Mouse (Mus musculus) stomach, postnatal 0 days (tissue): ENCODE measurements around the gene Tmtc4. TPM values are rescaled to one million over a fixed set of nuclear protein-coding genes. Genes with fewer than 3 reads are reported as not detected.

ENCODE experiments used
- ATAC-seq: fragments of 200-750 bp; cut with Nextera tagmentation; 2 replicates; pipeline ENCODE4 v1.8.0; 2017; ENCODE audit not compliant: low FRiP score, low TSS enrichment
- DNase-seq: peaks from one replicate; pipeline ENCODE4 v3.0.0-alpha.2; 2016; ENCODE audit warnings: low spot score
- H3K27ac ChIP-seq: fragments of 300-500 bp; sonication (generic); replicated peaks from 2 replicates; pipeline ENCODE4 v1.5.1; 2014; ENCODE audit warnings: mild to moderate bottlenecking, control low read depth
- H3K27me3 ChIP-seq: fragments of 300-500 bp; sonication (generic); 2 replicates; pipeline ENCODE4 v1.6.1; 2014; ENCODE audit warnings: low read length; ENCODE audit not compliant: control insufficient read depth, insufficient read depth
- H3K36me3 ChIP-seq: fragments of 300-500 bp; sonication (generic); 2 replicates; pipeline ENCODE4 v1.6.1; 2014; ENCODE audit warnings: low read length, mixed read lengths; ENCODE audit not compliant: control insufficient read depth, insufficient read depth
- H3K4me1 ChIP-seq: fragments of 300-500 bp; sonication (generic); replicated peaks from 2 replicates; pipeline ENCODE4 v1.6.1; 2014; ENCODE audit warnings: antibody characterized with exemption; ENCODE audit not compliant: control insufficient read depth, insufficient read depth
- H3K4me2 ChIP-seq: fragments of 300-500 bp; sonication (generic); replicated peaks from 2 replicates; pipeline ENCODE4 v1.6.1; 2014; ENCODE audit warnings: low read depth, mild to moderate bottlenecking, control low read depth, moderate library complexity
- H3K4me3 ChIP-seq: fragments of 300-500 bp; sonication (generic); 2 replicates; pipeline ENCODE4 v1.5.1; 2014; ENCODE audit warnings: low read depth, low read length, control low read depth
- H3K9ac ChIP-seq: fragments of 300-500 bp; sonication (generic); 2 replicates; pipeline ENCODE4 v1.6.1; 2014; ENCODE audit warnings: mild to moderate bottlenecking, low read length, control low read depth, mixed read lengths
- H3K9me3 ChIP-seq: fragments of 300-500 bp; sonication (generic); 2 replicates; pipeline ENCODE4 v1.6.1; 2016; ENCODE audit warnings: low read length; ENCODE audit not compliant: control insufficient read depth
- CTCF ChIP-seq: IDR thresholded peaks from 2 replicates; pipeline ENCODE4 v1.5.1; 2016; ENCODE audit warnings: antibody characterized with exemption, low read depth, mild to moderate bottlenecking, moderate library complexity
- EP300 ChIP-seq: optimal IDR thresholded peaks from 2 replicates; pipeline ENCODE3; 2016; ENCODE audit warnings: antibody characterized with exemption
- WGBS: fragments of 180-500 bp; shearing (Covaris S2); extraction: QIAGEN DNeasy Blood & Tissue Kit; methylation state at CpG from one replicate; pipeline ENCODE4 v1.1.7; 2014; 5-methylcytosine and 5-hydroxymethylcytosine counted together
- polyA plus RNA-seq: library from polyadenylated mRNA; unstranded; fragments of >200 nt; fragmentation: Nextera tagmentation; extraction: Ambion mirVana; gene quantifications from 2 replicates; pipeline ENCODE4 v1.2.1, GENCODE M21; 2015

Tmtc4 gene
- polyA plus RNA-seq, 1 experiment from 2014 or later = 9.2 TPM

DNA sequence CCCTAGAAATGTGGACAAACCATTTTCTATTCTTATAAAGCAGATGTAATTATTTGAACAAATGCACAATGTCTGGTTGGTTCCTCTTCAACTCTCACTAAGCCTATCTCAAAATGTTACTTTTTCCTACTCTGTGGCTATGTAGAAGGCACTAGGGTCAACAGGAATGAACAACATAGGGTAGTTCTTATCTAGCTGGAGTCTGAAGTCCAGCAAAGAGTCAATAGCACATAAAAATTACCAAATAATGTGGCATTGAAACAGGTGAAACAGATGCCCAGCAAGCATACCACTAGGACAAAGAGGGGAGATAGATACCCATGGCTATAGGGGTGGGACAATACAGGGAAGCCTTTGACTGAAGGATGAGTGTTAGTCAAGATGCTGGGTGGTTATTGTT lies 72.6 kb downstream of the Tmtc4 start:
- Histone ChIP-seq H3K4me2 (0 out of 2 replicates have a peak overlapping the region, but pooled peaks have one; percentile 88), H3K9me3 (no peaks in the 10 kb centered on the region), H3K9ac (no peak overlapping the region), H3K27me3 (no peaks in the 10 kb centered on the region), H3K4me1 (no peaks in the 10 kb centered on the region), H3K27ac (no peak overlapping the region), H3K4me3 (no peak overlapping the region), H3K36me3 (no peaks in the 10 kb centered on the region)
- 0 out of 2 replicates have a peak, but pooled peaks have one; percentile 5 for ATAC-seq
- DNase-seq = no peak
- TF ChIP-seq CTCF (no peak), EP300 (no peak)

DNA sequence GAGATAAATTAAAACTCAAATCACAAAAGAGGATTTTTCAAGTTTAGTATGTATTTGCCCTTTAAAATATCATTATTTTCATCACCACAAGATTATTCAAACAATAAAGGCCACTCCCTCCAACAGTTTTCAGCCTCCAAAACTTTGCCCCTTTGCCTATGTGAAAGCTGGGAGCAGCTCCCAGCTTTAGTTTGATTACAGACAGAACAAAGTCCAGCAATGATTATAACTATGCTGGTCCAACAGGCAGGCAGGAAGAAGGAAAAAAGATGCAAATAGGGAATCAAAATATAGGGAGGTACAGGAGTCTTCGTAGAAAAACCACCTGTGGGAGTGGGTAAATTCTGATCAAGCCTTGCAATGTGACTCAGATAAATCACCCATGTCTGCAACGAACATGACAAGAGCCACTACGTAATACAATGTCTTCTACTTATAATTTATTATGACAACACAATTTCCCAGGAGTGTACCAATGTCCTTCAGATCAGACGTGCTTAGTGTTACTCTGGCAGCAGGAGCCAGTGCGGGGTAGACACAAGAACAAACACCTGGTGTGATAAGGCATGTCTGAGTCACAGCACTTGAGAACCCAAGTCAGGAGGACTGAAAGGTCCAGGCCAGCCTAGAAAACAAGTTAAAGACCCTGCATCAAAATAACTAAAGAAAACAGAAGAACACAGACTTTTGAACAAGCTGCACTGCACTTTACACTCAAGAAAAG lies 74.3 kb downstream of the Tmtc4 start:
- H3K27ac ChIP-seq = 0 out of 2 replicates have a peak overlapping the region, but pooled peaks have one; percentile 41
- H3K9me3 ChIP-seq = no peaks in the 10 kb centered on the region
- H3K36me3 ChIP-seq = no peaks in the 10 kb centered on the region
- ATAC-seq = peak; percentile 83
- H3K27me3 ChIP-seq = no peaks in the 10 kb centered on the region
- H3K4me2 ChIP-seq = no peak overlapping the region
- TF ChIP-seq EP300 (no peak), CTCF (no peak)
- DNase-seq = peak; percentile 30
- H3K4me3 ChIP-seq = no peak overlapping the region
- 49% methylated on average over 5 of the region's 5 CpGs for WGBS
- no peaks in the 10 kb centered on the region for H3K4me1 ChIP-seq
- H3K9ac ChIP-seq = no peak overlapping the region

DNA sequence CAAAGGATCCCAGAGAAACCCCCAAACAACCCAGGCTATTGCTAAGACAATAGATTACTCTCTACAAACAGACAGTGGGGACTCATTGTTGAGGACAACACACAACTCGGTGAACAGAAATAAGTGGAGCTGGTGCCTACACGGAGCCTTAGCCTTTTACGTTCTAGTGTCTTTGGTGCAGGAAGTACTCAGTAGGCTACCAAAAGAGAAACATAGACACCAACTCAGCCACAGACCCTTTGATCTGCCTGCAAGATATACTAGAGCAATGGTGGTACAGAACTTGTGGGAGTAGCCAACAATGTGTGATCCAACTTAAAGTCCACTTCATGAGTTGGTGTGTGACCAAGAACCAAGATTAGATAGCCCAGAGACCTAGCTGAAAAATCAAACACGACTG lies 75.8 kb downstream of the Tmtc4 start:
- Histone ChIP-seq H3K27me3 (no peaks in the 10 kb centered on the region), H3K4me3 (no peak overlapping the region), H3K9me3 (no peaks in the 10 kb centered on the region), H3K9ac (no peak overlapping the region), H3K4me2 (no peak overlapping the region), H3K36me3 (no peaks in the 10 kb centered on the region), H3K27ac (no peak overlapping the region), H3K4me1 (no peaks in the 10 kb centered on the region)
- WGBS = 90% methylated on average over 4 of the region's 4 CpGs
- ATAC-seq = no peak
- no peak for DNase-seq
- TF ChIP-seq CTCF = no peak
- TF ChIP-seq EP300 = no peak

DNA sequence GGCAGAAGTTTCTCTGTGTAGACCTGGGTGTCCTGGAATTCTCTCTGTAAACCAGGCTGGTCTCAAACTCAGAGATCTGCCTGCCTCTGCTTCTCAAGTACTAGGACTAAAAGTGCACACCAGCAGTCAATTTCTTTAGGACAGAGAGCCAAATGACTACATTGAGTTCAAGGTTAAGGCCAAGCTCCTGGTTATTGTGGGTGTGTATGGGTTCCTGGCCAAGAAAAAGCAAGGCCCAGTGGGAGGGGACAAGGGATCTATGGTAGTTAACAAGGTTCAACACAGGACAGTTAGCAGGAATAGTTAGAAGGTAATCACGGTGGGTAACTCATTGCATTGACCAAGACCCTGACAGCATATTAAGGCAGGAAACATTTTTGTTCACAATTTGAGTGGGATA lies 78.8 kb downstream of the Tmtc4 start:
- H3K36me3 ChIP-seq = no peaks in the 10 kb centered on the region
- WGBS = 93% methylated on average over 1 of the region's 1 CpGs
- TF ChIP-seq CTCF (no peak), EP300 (no peak)

DNA sequence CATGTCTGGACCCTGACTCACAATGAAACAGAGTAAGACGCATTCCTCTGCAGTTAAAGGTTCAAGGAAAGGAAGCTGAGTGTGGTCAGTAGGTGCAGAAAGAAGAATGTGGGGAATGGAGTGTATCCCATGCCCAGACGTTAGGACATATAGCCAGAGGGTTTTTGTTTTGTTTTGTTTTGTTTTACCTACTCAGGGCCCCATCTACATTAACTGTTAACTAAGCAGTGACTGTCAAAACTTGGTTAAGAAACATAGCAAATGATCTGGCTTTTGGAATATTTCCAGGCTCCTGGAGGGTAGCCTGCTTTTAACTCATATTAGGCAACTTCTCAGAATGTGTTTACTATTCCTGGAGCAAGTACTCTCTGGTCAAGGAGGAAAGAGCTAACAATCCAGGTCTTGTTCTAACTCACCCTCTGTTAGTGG lies 79.9 kb downstream of the Tmtc4 start:
- no peaks in the 10 kb centered on the region for H3K27me3 ChIP-seq
- no peak for TF ChIP-seq CTCF
- TF ChIP-seq EP300 = no peak
- WGBS = 44% methylated on average over 2 of the region's 2 CpGs
- no peak overlapping the region for H3K27ac ChIP-seq
- no peak overlapping the region for H3K9ac ChIP-seq
- no peaks in the 10 kb centered on the region for H3K36me3 ChIP-seq
- no peak overlapping the region for H3K4me3 ChIP-seq
- DNase-seq (no peak), ATAC-seq (no peak)
- H3K4me1 ChIP-seq = no peaks in the 10 kb centered on the region; the same call in 1 of the 2 replicates
- no peaks in the 10 kb centered on the region for H3K9me3 ChIP-seq
- no peak overlapping the region for H3K4me2 ChIP-seq

More for the DNA sequence above, 78.8 kb downstream of the Tmtc4 start:
- Histone ChIP-seq H3K9me3 (no peaks in the 10 kb centered on the region), H3K4me2 (no peak overlapping the region), H3K9ac (no peak overlapping the region), H3K4me3 (no peak overlapping the region), H3K4me1 (no peaks in the 10 kb centered on the region; the same call in 1 of the 2 replicates), H3K27ac (no peak overlapping the region), H3K27me3 (no peaks in the 10 kb centered on the region)
- DNase-seq = no peak
- ATAC-seq = no peak

DNA sequence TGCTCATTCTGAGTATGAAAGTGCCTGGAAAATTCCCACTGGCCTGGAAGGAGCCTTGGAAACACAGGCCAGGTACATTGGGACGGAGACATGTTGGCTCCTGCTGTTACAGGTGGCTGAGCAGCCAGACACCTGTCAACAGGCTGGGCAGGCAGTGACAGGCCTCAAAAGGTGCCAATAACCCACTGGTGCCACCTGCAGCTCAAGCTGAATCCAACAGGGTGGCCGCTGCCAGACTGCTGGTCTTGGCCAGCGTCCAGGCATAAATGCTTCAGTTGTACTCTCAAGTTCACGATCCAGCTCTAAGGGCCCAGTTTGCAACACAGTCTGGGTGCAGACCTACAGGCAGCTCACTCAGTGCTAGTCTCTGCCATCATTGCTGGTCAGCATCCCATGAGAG lies 81.0 kb downstream of the Tmtc4 start:
- H3K27ac ChIP-seq = 0 out of 2 replicates have a peak overlapping the region, but pooled peaks have one; percentile 30
- no peaks in the 10 kb centered on the region for H3K27me3 ChIP-seq
- no peak overlapping the region for H3K4me2 ChIP-seq
- H3K9me3 ChIP-seq = no peaks in the 10 kb centered on the region
- no peaks in the 10 kb centered on the region for H3K36me3 ChIP-seq
- peak; percentile 87 for ATAC-seq
- no peak for TF ChIP-seq EP300
- TF ChIP-seq CTCF = peak; percentile 72
- no peak overlapping the region for H3K4me3 ChIP-seq
- DNase-seq = peak; percentile 83
- H3K9ac ChIP-seq = no peak overlapping the region
- 28% methylated on average over 4 of the region's 4 CpGs for WGBS
- no peaks in the 10 kb centered on the region; the same call in 1 of the 2 replicates for H3K4me1 ChIP-seq
